Mouse (Mus musculus) cerebellum, adult 2 months (tissue): ENCODE data around the gene Xaf1.

Experiments used
- CTCF ChIP-seq: fragments of 200-500 bp; IDR thresholded peaks from 2 replicates; pipeline ENCODE4 v1.5.1; 2011; ENCODE audit warnings: low read depth, mild to moderate bottlenecking, control low read depth, low read length, moderate library complexity, borderline replicate concordance; ENCODE audit not compliant: insufficient read depth
- POLR2A ChIP-seq: fragments of 200-500 bp; IDR thresholded peaks from 2 replicates; pipeline ENCODE4 v1.6.1; 2011; ENCODE audit warnings: low read length, control low read depth, borderline replicate concordance; ENCODE audit not compliant: insufficient read depth

DNA sequence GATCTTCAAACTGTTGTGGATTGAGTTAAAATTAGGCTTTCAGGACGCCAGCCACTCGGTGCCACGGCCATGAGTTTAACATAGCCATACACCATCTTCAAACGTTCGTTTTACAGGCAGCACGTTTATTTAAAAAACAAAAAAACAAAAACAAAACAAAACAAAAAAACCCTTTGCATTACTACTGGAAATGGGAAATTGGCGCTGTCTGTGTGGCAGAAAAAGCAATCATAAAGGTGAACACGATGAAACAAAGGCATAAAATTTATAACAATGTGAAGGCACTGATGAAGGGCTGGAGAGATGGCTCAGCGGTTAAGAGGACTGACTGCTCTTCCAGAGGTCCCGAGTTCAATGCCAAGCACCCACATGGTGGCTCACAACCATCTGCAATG is 60.9 kb downstream of the Xaf1 start, which contains the start of gene Tekt1:
- TF ChIP-seq CTCF (no peak), POLR2A (no peak)
